Mouse (Mus musculus) brain, embryonic 14.5 days (tissue): Measurements from ENCODE around the gene Dad1.

Source experiments
- CTCF ChIP-seq: fragments of 200-500 bp; IDR thresholded peaks from 2 replicates; pipeline ENCODE4 v1.5.1; 2012; ENCODE audit warnings: inconsistent platforms, mild to moderate bottlenecking, moderate library complexity, borderline replicate concordance; ENCODE audit not compliant: insufficient read depth, insufficient read length; ENCODE audit errors: extremely low read depth
- POLR2A ChIP-seq: fragments of 200-500 bp; IDR thresholded peaks from 2 replicates; pipeline ENCODE4 v1.6.1; 2012; ENCODE audit warnings: mild to moderate bottlenecking, inconsistent platforms, borderline replicate concordance; ENCODE audit not compliant: poor library complexity, insufficient read depth, insufficient read length, severe bottlenecking; ENCODE audit errors: extremely low read depth

GRCm38 (mm10) chr14:54203776-54204175 is 50.1 kb downstream of the Dad1 start:
- TF ChIP-seq CTCF, result no peak
- TF ChIP-seq POLR2A, result no peak
